Mouse (Mus musculus) liver, postnatal 0 days (tissue): ENCODE results near the gene Ntm. TPM values are rescaled to one million over a fixed set of nuclear protein-coding genes. Genes with fewer than 3 reads are reported as not detected.

Experiments
- ATAC-seq: fragments of 200-750 bp; cut with Nextera tagmentation; 2 replicates; pipeline ENCODE4 v1.8.0; 2017; ENCODE audit warnings: mild to moderate bottlenecking, moderate library complexity
- DNase-seq: peaks from one replicate; pipeline ENCODE4 v3.0.0-alpha.2; 2016
- H3K27ac ChIP-seq: fragments of 300-500 bp; sonication (generic); 2 replicates; pipeline ENCODE4 v1.5.1; 2014; ENCODE audit warnings: antibody characterized with exemption, moderate library complexity, mild to moderate bottlenecking, low read depth
- H3K27me3 ChIP-seq: fragments of 300-500 bp; sonication (generic); 2 replicates; pipeline ENCODE4 v1.6.1; 2014; ENCODE audit warnings: low read length, control low read depth, mixed read lengths; ENCODE audit not compliant: insufficient read depth
- H3K36me3 ChIP-seq: fragments of 300-500 bp; sonication (generic); replicated peaks from 2 replicates; pipeline ENCODE4 v1.6.1; 2014; ENCODE audit warnings: mild to moderate bottlenecking, control low read depth, low read length, moderate library complexity, mixed read lengths; ENCODE audit not compliant: insufficient read depth
- H3K4me1 ChIP-seq: fragments of 300-500 bp; sonication (generic); 2 replicates; pipeline ENCODE4 v1.6.1; 2014; ENCODE audit warnings: antibody characterized with exemption, mild to moderate bottlenecking, control low read depth; ENCODE audit not compliant: insufficient read depth
- H3K4me2 ChIP-seq: fragments of 300-500 bp; sonication (generic); 2 replicates; pipeline ENCODE4 v1.6.1; 2014; ENCODE audit warnings: low read depth, mild to moderate bottlenecking, low read length, moderate library complexity, mixed read lengths
- H3K4me3 ChIP-seq: fragments of 300-500 bp; sonication (generic); 2 replicates; pipeline ENCODE4 v1.5.1; 2014; ENCODE audit warnings: low read depth, low read length
- H3K9ac ChIP-seq: fragments of 300-500 bp; sonication (generic); replicated peaks from 2 replicates; pipeline ENCODE4 v1.6.1; 2014; ENCODE audit warnings: mild to moderate bottlenecking, moderate library complexity
- H3K9me3 ChIP-seq: fragments of 300-500 bp; sonication (generic); 2 replicates; pipeline ENCODE4 v1.6.1; 2016; ENCODE audit warnings: mild to moderate bottlenecking, control low read depth, low read length, mixed read lengths
- CTCF ChIP-seq: sonication (generic); IDR thresholded peaks from 2 replicates; pipeline ENCODE4 v1.5.1; 2016; ENCODE audit warnings: antibody characterized with exemption, low read depth
- EP300 ChIP-seq: IDR thresholded peaks from 2 replicates; pipeline ENCODE4 v1.6.1; 2016; ENCODE audit warnings: antibody characterized with exemption, low read depth, mild to moderate bottlenecking
- WGBS: fragments of 180-500 bp; shearing (Covaris S2); extraction: QIAGEN DNeasy Blood & Tissue Kit; methylation state at CpG from one replicate; pipeline ENCODE4 v1.1.7; 2014; ENCODE audit not compliant: insufficient replicate concordance; 5-methylcytosine and 5-hydroxymethylcytosine counted together
- polyA plus RNA-seq: library from polyadenylated mRNA; unstranded; fragments of >200 nt; fragmentation: Nextera tagmentation; extraction: Ambion mirVana; gene quantifications from 2 replicates; pipeline ENCODE4 v1.2.1, GENCODE M21; 2015

The Ntm gene
- polyA plus RNA-seq, 1 experiment from 2014 or later: 1.00 TPM

DNA sequence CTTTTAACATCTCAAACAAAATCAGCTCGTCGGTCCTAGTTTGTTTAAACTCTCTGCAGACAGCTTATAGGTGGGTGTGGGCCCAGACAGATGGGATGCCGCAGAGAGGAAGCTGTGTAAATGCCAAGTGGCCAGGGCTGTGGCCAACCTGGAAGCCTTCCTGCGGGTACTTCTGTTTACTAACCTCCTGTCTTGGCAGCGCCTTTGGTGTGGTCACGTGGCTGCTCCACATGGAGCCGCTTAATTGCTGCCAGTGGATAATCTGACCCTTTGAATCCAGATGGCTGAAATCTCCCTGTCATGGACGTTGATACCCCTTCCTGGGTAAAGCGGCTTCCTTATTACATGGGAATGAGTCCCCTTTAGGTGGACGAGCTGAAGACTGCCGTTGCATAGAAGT, 742.4 kb downstream of the Ntm start:
- no peaks in the 10 kb centered on the region for H3K4me1 ChIP-seq
- TF ChIP-seq EP300: no peak
- no peak for TF ChIP-seq CTCF
- WGBS: 45% methylated on average over 11 of the region's 11 CpGs

DNA sequence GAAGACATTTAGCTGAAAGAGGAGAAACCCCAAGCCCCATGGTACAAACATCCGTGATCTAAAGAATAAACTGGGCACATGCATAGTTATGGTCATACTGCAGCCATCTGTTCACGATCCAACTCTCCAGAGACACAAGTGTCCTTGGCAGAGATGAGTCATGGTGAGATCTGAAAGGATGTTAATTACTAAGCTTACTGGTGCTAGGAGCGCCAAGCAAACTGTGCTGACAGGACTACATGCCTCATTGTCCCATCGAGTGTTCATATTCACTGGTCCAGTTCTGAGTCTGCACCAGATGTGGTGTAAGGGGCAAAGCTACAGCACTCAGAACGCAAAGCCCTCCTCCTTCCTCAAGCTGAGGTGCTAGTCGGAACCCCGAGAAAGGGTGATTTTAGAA, 745.0 kb downstream of the Ntm start:
- H3K27me3 ChIP-seq: no peaks in the 10 kb centered on the region

More for the DNA sequence above, 742.4 kb downstream of the Ntm start:
- Histone ChIP-seq H3K9ac (no peak overlapping the region), H3K4me2 (no peak overlapping the region), H3K27ac (no peak overlapping the region), H3K9me3 (no peaks in the 10 kb centered on the region), H3K4me3 (no peak overlapping the region), H3K36me3 (no peaks in the 10 kb centered on the region), H3K27me3 (no peaks in the 10 kb centered on the region)
- no peak for DNase-seq
- no peak for ATAC-seq

GRCm38 (mm10) chr9:29216528-29216927, 746.4 kb downstream of the Ntm start:
- ATAC-seq: no peak
- H3K4me2 ChIP-seq: no peak overlapping the region
- no peaks in the 10 kb centered on the region for H3K9me3 ChIP-seq
- H3K27me3 ChIP-seq: no peaks in the 10 kb centered on the region
- no peak overlapping the region for H3K4me3 ChIP-seq
- no peak overlapping the region for H3K27ac ChIP-seq
- no peaks in the 10 kb centered on the region for H3K36me3 ChIP-seq
- WGBS: 83% methylated on average over 8 of the region's 8 CpGs
- no peaks in the 10 kb centered on the region for H3K4me1 ChIP-seq
- TF ChIP-seq EP300 (no peak), CTCF (no peak)
- no peak for DNase-seq
- no peak overlapping the region for H3K9ac ChIP-seq

More for the DNA sequence above, 745.0 kb downstream of the Ntm start:
- no peak overlapping the region for H3K4me2 ChIP-seq
- no peaks in the 10 kb centered on the region for H3K9me3 ChIP-seq
- H3K4me3 ChIP-seq: no peak overlapping the region
- no peaks in the 10 kb centered on the region for H3K4me1 ChIP-seq
- H3K27ac ChIP-seq: no peak overlapping the region
- ATAC-seq (no peak), DNase-seq (no peak)
- 73% methylated on average over 7 of the region's 7 CpGs for WGBS
- no peaks in the 10 kb centered on the region for H3K36me3 ChIP-seq
- H3K9ac ChIP-seq: no peak overlapping the region
- no peak for TF ChIP-seq EP300
- TF ChIP-seq CTCF: no peak

DNA sequence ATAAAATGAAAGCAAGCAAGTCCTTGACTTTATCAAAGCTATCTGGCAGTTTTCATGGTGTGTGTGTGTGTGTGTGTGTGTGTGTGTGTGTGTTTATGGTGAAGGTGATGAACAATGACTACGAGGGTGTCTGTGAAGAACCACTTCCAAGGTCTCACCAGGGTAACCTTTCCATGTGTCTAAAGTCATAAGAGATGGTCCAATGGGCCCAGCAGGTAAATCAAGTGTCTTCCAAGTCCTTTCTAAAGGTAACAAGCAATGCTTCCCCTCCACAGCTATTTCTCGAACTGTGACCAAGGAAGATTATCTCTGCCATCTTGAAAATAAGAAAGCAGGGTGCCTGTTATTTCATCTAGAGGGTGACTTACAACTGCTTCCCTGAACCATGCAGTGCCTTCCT, 747.1 kb downstream of the Ntm start:
- Histone ChIP-seq H3K27ac (no peak overlapping the region), H3K9ac (no peak overlapping the region), H3K4me1 (no peaks in the 10 kb centered on the region), H3K9me3 (no peaks in the 10 kb centered on the region), H3K4me3 (no peak overlapping the region), H3K27me3 (no peaks in the 10 kb centered on the region), H3K36me3 (no peaks in the 10 kb centered on the region), H3K4me2 (no peak overlapping the region)
- TF ChIP-seq EP300: no peak
- WGBS: 65% methylated on average over 2 of the region's 2 CpGs
- DNase-seq (no peak), ATAC-seq (no peak)

DNA sequence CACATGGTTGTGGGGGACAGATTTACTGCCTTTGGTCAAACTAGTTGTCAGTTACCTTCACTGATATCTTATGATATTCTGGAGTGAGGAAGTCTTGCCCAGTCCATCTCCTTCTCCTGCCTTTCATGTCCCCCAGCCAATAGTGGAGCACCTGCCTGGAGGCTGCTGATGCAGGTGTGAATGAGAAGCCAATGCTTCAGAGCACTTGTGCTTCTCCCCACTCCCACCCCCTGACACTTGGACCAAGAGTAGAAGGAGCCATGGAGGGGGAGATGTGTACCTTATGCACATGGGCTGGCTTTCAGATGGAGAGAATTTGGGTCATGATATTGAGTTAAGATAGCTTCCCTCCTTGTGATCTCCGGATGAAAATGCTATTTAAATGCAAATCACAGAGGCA, 747.7 kb downstream of the Ntm start:
- Histone ChIP-seq H3K9me3 (no peaks in the 10 kb centered on the region), H3K27me3 (no peaks in the 10 kb centered on the region), H3K4me2 (no peak overlapping the region), H3K27ac (no peak overlapping the region), H3K36me3 (no peaks in the 10 kb centered on the region), H3K4me1 (no peaks in the 10 kb centered on the region), H3K4me3 (no peak overlapping the region), H3K9ac (no peak overlapping the region)
- 80% methylated on average over 1 of the region's 1 CpGs for WGBS
- no peak for ATAC-seq
- TF ChIP-seq CTCF (no peak), EP300 (no peak)
- DNase-seq: no peak

GRCm38 (mm10) chr9:29209243-29209642, 753.7 kb downstream of the Ntm start:
- no peak overlapping the region for H3K27ac ChIP-seq
- DNase-seq (no peak), ATAC-seq (no peak)
- WGBS: 73% methylated on average over 2 of the region's 2 CpGs
- H3K4me1 ChIP-seq: no peaks in the 10 kb centered on the region
- no peaks in the 10 kb centered on the region for H3K27me3 ChIP-seq
- no peak overlapping the region for H3K4me2 ChIP-seq
- no peaks in the 10 kb centered on the region for H3K9me3 ChIP-seq
- no peak overlapping the region for H3K9ac ChIP-seq
- H3K36me3 ChIP-seq: no peaks in the 10 kb centered on the region
- TF ChIP-seq EP300 (no peak), CTCF (no peak)
- H3K4me3 ChIP-seq: no peak overlapping the region

GRCm38 (mm10) chr9:29208142-29208541, 754.8 kb downstream of the Ntm start:
- Histone ChIP-seq H3K36me3 (no peaks in the 10 kb centered on the region), H3K9ac (no peak overlapping the region), H3K4me1 (no peaks in the 10 kb centered on the region), H3K4me2 (no peak overlapping the region), H3K27me3 (no peaks in the 10 kb centered on the region), H3K4me3 (no peak overlapping the region), H3K9me3 (no peaks in the 10 kb centered on the region), H3K27ac (no peak overlapping the region)
- 62% methylated on average over 5 of the region's 5 CpGs for WGBS
- DNase-seq (no peak), ATAC-seq (no peak)
- TF ChIP-seq CTCF (no peak), EP300 (no peak)
